Mouse (Mus musculus) forebrain, embryonic 11.5 days (tissue): Measurements from ENCODE around the gene Fkbpl. TPM values are rescaled to one million over a fixed set of nuclear protein-coding genes. Genes with fewer than 3 reads are reported as not detected.

ENCODE experiments used
- ATAC-seq: fragments of 200-750 bp; cut with Nextera tagmentation; replicated peaks from 2 replicates; pipeline ENCODE4 v1.8.0; 2017; ENCODE audit warnings: moderate TSS enrichment; ENCODE audit not compliant: low FRiP score
- DNase-seq: peaks from one replicate; pipeline ENCODE4 v3.0.0-alpha.2; 2017; ENCODE audit warnings: low spot score
- H3K27ac ChIP-seq: fragments of 300-500 bp; sonication (generic); 2 replicates; pipeline ENCODE4 v1.5.1; 2014; ENCODE audit warnings: low read depth, low read length
- H3K27me3 ChIP-seq: fragments of 300-500 bp; sonication (generic); 2 replicates; pipeline ENCODE4 v1.6.1; 2014; ENCODE audit warnings: mild to moderate bottlenecking, low read length, mixed read lengths; ENCODE audit not compliant: control insufficient read depth, insufficient read depth
- H3K36me3 ChIP-seq: fragments of 300-500 bp; sonication (generic); 2 replicates; pipeline ENCODE4 v1.6.1; 2014; ENCODE audit warnings: mild to moderate bottlenecking, low read length, moderate library complexity, mixed read lengths; ENCODE audit not compliant: control insufficient read depth, insufficient read depth
- H3K4me1 ChIP-seq: fragments of 300-500 bp; sonication (generic); replicated peaks from 2 replicates; pipeline ENCODE4 v1.6.1; 2014; ENCODE audit warnings: low read length, mixed read lengths; ENCODE audit not compliant: control insufficient read depth, insufficient read depth
- H3K4me2 ChIP-seq: fragments of 300-500 bp; sonication (generic); 2 replicates; pipeline ENCODE4 v1.6.1; 2014; ENCODE audit warnings: low read depth, mild to moderate bottlenecking, low read length, moderate library complexity, mixed read lengths; ENCODE audit not compliant: severe bottlenecking
- H3K4me3 ChIP-seq: fragments of 300-500 bp; sonication (generic); 2 replicates; pipeline ENCODE4 v1.5.1; 2014; ENCODE audit warnings: low read depth, low read length
- H3K9ac ChIP-seq: fragments of 300-500 bp; sonication (generic); 2 replicates; pipeline ENCODE4 v1.6.1; 2014; ENCODE audit warnings: low read length
- H3K9me3 ChIP-seq: fragments of 300-500 bp; sonication (generic); 2 replicates; pipeline ENCODE4 v1.6.1; 2016; ENCODE audit warnings: low read length, mixed read lengths; ENCODE audit not compliant: control insufficient read depth
- WGBS: fragments of 180-500 bp; shearing (Covaris S2); extraction: QIAGEN DNeasy Blood & Tissue Kit; methylation state at CpG from one replicate; pipeline ENCODE4 v1.1.7; 2014; 5-methylcytosine and 5-hydroxymethylcytosine counted together
- polyA plus RNA-seq: library from polyadenylated mRNA; unstranded; fragments of >200 nt; fragmentation: Nextera tagmentation; extraction: Ambion mirVana; gene quantifications from 2 replicates; pipeline ENCODE4 v1.2.1, GENCODE M21; 2014

Fkbpl gene
- polyA plus RNA-seq, 1 experiment from 2014 or later = 14.5 TPM

- Histone ChIP-seq H3K27me3 (no peaks in the 10 kb centered on the region), H3K4me1 (no peaks in the 10 kb centered on the region), H3K36me3 (no peaks in the 10 kb centered on the region; the same call in 1 of the 2 replicates), H3K9me3 (no peaks in the 10 kb centered on the region), H3K4me2 (no peak overlapping the region), H3K9ac (no peak overlapping the region), H3K4me3 (no peak overlapping the region), H3K27ac (no peak overlapping the region)
- WGBS = 94% methylated on average over 8 of the region's 8 CpGs
- ATAC-seq = no peak
- peak; percentile 36 for DNase-seq
Observed at GRCm38 (mm10) chr17:34621006-34621405, 23.6 kb upstream of the Fkbpl start.

DNA sequence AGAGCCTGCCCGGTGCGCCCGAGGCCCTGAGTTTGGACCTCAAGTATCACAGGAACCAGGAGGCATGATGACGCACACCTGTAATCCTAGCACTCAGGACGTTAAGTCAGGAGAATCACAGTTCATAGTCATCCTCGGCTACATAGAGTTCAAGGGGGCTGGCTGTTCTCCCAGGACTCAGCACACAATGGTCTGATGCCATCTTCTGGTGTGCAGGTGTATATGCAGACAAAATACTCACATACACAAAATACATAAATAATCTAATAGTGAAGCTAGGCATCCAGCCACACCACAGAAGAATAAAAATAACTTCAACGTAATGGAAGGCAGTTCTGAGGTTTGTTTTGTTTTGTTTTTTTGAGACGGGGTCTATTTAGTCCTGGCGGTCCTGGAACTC is 21.4 kb upstream of the Fkbpl start:
- DNase-seq (peak; percentile 18), ATAC-seq (no peak)
- Histone ChIP-seq H3K4me3 (no peak overlapping the region), H3K4me2 (no peak overlapping the region), H3K27ac (no peak overlapping the region), H3K9me3 (no peaks in the 10 kb centered on the region), H3K4me1 (peaks cover 4% of the 10 kb centered on the region; the same call in 1 of the 2 replicates), H3K9ac (no peak overlapping the region), H3K27me3 (no peaks in the 10 kb centered on the region), H3K36me3 (no peaks in the 10 kb centered on the region; the same call in 1 of the 2 replicates)
- 88% methylated on average over 9 of the region's 9 CpGs for WGBS

GRCm38 (mm10) chr17:34624981-34625380 is 19.6 kb upstream of the Fkbpl start:
- 93% methylated on average over 3 of the region's 3 CpGs for WGBS
- H3K4me3 ChIP-seq = no peak overlapping the region
- no peak for ATAC-seq

GRCm38 (mm10) chr17:34626062-34626772 is 18.3 kb upstream of the Fkbpl start:
- no peak for DNase-seq
- peak overlapping the region; percentile 48 for H3K4me3 ChIP-seq
- no peaks in the 10 kb centered on the region; the same call in 1 of the 2 replicates for H3K36me3 ChIP-seq
- H3K27me3 ChIP-seq = peaks cover 15% of the 10 kb centered on the region
- no peak for ATAC-seq
- peak overlapping the region; percentile 67 for H3K4me2 ChIP-seq
- peaks cover 20% of the 10 kb centered on the region for H3K4me1 ChIP-seq
- H3K9me3 ChIP-seq = no peaks in the 10 kb centered on the region
- no peak overlapping the region for H3K27ac ChIP-seq
- 56% methylated on average over 16 of the region's 16 CpGs for WGBS
- H3K9ac ChIP-seq = peak overlapping the region; percentile 47

More at GRCm38 (mm10) chr17:34624981-34625380, 19.6 kb upstream of the Fkbpl start:
- Histone ChIP-seq H3K27ac (no peak overlapping the region), H3K4me1 (peaks cover 14% of the 10 kb centered on the region; the same call in 1 of the 2 replicates), H3K4me2 (no peak overlapping the region), H3K9me3 (no peaks in the 10 kb centered on the region), H3K36me3 (no peaks in the 10 kb centered on the region; the same call in 1 of the 2 replicates), H3K9ac (no peak overlapping the region), H3K27me3 (peaks cover 4% of the 10 kb centered on the region; the same call in 1 of the 2 replicates)
- DNase-seq = no peak

DNA sequence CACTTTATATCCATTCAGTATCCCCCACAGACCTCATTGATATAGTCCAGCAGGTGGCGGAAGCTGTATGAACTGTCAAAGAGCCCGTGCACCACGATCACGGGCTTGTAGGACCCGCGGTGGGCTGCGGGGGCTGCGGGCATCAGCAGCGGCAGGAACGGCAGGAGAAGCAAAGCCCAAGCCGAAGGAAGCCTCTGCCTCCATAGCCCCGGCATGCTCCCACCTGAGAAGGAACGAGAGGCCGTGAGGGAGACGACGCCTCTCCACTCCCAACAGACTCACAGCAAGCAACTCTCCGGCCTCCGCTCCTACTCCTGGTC is 17.8 kb upstream of the Fkbpl start:
- 0% methylated on average over 18 of the region's 18 CpGs for WGBS
- H3K4me3 ChIP-seq = peak overlapping the region; percentile 48
- ATAC-seq = peak; percentile 31; the same call in 1 of the 2 replicates

GRCm38 (mm10) chr17:34627093-34627942 is 17.2 kb upstream of the Fkbpl start:
- H3K9ac ChIP-seq = peak overlapping the region; percentile 47
- ATAC-seq (peak; percentile 76), DNase-seq (peak; percentile 94)
- peak overlapping the region; percentile 84 for H3K27ac ChIP-seq
- 1% methylated on average over 39 of the region's 45 CpGs for WGBS
- peaks cover 24% of the 10 kb centered on the region for H3K27me3 ChIP-seq
- no peaks in the 10 kb centered on the region; the same call in 1 of the 2 replicates for H3K36me3 ChIP-seq
- H3K4me2 ChIP-seq = peak overlapping the region; percentile 67
- no peaks in the 10 kb centered on the region for H3K9me3 ChIP-seq
- H3K4me1 ChIP-seq = peaks cover 28% of the 10 kb centered on the region
- peak overlapping the region; percentile 48 for H3K4me3 ChIP-seq

More for the DNA sequence above, 17.8 kb upstream of the Fkbpl start:
- Histone ChIP-seq H3K9me3 (no peaks in the 10 kb centered on the region), H3K36me3 (no peaks in the 10 kb centered on the region; the same call in 1 of the 2 replicates), H3K4me1 (peaks cover 24% of the 10 kb centered on the region), H3K9ac (peak overlapping the region; percentile 47), H3K4me2 (peak overlapping the region; percentile 67), H3K27ac (peak overlapping the region; percentile 37; the same call in 1 of the 2 replicates), H3K27me3 (peaks cover 20% of the 10 kb centered on the region)
- peak; percentile 69 for DNase-seq

GRCm38 (mm10) chr17:34627943-34628643 is 16.5 kb upstream of the Fkbpl start, which contains the start of gene Ppt2:
Gene Ppt2 (minus strand): TSS chr17:34628510.
- 8% methylated on average over 29 of the region's 29 CpGs for WGBS
- ATAC-seq (no peak), DNase-seq (peak; percentile 71)
- no peaks in the 10 kb centered on the region; the same call in 1 of the 2 replicates for H3K36me3 ChIP-seq
- H3K4me3 ChIP-seq = peak within 1 kb of the TSS; percentile 48
- peak within 1 kb of the TSS; percentile 67 for H3K4me2 ChIP-seq
- H3K4me1 ChIP-seq = peaks cover 28% of the 10 kb centered on the region
- H3K9ac ChIP-seq = peak within 1 kb of the TSS; percentile 47
- H3K27me3 ChIP-seq = peaks cover 26% of the 10 kb centered on the region
- no peaks in the 10 kb centered on the region for H3K9me3 ChIP-seq
- peak within 1 kb of the TSS; percentile 84 for H3K27ac ChIP-seq

DNA sequence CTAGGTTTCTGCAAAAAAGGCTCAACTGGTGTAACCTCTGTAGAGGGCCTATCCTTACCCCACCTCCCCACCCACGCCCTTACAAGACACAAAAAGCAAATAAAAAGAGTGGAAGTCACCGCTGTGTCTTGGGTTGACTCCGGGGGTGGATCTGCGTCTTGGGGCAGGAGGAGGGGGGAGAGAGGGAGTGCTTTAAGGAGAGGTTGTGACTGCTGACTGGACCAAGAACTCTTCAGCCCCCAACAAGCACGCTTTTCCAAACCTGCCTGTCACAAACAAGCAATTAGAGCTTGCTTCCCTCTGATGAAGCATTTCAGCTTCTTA is 16.0 kb upstream of the Fkbpl start:
- no peak for ATAC-seq
- no peaks in the 10 kb centered on the region; the same call in 1 of the 2 replicates for H3K36me3 ChIP-seq
- no peaks in the 10 kb centered on the region for H3K9me3 ChIP-seq
- H3K27ac ChIP-seq = peak overlapping the region; percentile 20; the same call in 1 of the 2 replicates
- H3K4me2 ChIP-seq = peak overlapping the region; percentile 67; the same call in 1 of the 2 replicates
- no peak overlapping the region; the same call in 1 of the 2 replicates for H3K9ac ChIP-seq
- WGBS = 11% methylated on average over 5 of the region's 5 CpGs
- peaks cover 26% of the 10 kb centered on the region for H3K27me3 ChIP-seq
- no peak for DNase-seq
- peaks cover 28% of the 10 kb centered on the region for H3K4me1 ChIP-seq
- no peak overlapping the region for H3K4me3 ChIP-seq
